Mouse (Mus musculus) 3134 (cell line): ENCODE data around the gene Ppp2r5a.
"Not testable (repeated sequence)": the region's sequence is repeated elsewhere in the genome, so short reads cannot be mapped to it uniquely, and the experiment has no call there.

Experiments used
- DNase-seq: peaks from one replicate; pipeline ENCODE4 v3.0.0-alpha.2; 2011; ENCODE audit warnings: low spot score; ENCODE audit not compliant: insufficient read length; ENCODE audit errors: extremely low read depth

Ppp2r5a gene

DNA sequence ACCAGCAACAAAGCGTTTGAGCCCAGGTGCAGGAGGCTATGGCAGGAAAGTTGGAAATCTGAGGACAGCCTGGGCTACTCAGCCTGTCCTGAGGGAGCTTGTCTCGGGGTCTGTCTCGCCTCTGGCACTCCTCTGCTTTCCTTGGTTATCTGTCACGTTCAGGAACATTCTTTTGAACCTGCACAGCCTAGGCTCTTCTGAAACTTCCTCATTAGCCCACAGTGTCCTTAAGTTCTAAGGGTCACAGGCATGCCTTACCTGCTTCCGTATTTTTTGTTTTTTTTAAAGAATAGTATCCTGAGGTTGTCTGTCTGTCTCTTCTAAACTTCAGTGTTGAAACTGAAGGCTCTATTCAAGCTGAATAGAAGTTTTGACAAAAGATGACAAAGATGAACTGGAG, at the start of gene Ppp2r5a:
Gene Ppp2r5a, minus strand, starts transcription at position 199 of the 400 bp plus-strand sequence.
- no peak for DNase-seq

DNA sequence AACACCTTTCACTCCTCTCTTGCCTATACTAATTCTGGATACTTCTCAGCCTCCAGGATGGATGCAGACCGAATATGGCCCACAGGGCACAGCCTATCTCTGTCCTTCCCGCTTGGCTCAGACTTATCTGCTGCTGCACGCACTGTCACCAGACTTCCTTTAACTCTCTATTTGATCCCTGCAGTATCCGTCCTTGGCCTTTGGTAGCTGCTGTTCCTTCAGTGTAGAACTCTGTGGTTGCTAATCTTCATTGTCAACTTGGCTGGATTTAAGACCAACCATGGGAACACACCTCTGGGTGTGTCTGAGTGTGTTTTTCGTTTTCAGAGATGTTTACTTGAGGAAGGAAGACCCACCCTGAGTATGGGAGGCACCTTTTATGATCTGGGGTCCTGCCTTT, 47.5 kb upstream of the Ppp2r5a start:
- DNase-seq: no peak

DNA sequence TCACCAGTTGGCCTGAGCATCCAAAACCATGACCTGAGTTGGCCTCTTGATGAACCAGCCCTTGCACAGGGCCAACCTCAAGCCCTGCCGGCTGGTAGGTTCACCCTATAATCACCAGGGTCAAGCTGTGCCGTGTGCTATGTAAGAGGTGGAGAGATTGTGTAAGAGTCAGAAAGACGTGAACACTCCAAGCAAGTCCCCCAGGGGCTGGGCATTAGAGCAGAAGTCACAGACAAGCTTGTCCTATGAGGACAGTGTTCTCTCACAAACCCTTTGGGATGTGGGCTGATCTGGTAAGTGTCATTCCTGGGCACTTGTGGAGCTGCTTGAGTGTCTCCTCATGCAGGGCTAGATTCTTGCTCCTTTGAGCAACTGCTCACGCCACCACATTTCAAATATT, 46.5 kb upstream of the Ppp2r5a start:
- no peak for DNase-seq

DNA sequence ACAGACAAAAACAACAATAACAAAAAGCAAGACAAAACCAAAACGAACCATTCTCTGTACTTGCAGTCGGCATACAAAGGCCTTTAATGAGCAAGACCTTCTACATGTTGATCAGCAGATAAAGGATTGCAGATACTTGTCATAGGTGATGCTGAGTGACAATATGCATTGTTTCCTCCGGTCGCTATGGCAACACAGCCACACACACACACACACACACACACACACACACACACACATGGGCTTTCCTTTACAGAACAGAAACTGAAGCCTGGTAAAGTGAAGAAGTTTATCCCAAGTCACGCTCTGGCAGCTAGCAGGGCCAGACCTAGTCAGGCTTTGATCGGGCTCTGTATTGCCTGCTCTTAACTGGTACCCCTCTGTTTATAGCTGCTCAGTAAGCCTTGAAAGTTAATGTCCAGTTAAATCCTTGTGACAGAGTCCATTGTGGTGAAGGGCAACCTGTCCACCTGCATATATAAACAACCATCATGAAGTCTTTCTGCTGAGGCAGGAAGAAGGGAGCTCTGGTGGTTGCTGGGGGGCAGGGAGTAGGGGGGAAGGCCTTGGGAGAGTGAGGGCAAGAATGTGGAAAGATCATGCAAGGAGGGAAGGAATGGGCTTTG, 44.4 kb upstream of the Ppp2r5a start:
- no peak for DNase-seq

DNA sequence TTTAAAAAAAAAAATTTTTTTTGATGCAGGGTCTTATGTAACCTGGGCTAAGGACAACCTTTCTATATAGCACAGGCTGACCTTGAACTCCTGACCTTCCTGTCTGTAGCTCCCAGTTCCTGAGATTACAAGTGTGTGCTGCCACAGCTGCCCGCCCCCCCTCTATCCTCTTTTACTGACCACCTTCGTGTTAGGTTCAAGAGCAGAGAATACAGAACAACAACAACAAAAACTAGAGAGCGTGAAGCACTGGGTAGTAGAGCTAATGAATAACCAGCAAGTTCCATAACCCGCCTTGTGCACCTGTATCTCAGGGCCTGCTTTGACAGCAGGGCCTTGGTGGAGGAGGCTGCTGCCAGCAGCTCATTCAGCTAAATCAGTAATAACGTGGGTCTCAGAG, 43.2 kb upstream of the Ppp2r5a start:
- DNase-seq: no peak

DNA sequence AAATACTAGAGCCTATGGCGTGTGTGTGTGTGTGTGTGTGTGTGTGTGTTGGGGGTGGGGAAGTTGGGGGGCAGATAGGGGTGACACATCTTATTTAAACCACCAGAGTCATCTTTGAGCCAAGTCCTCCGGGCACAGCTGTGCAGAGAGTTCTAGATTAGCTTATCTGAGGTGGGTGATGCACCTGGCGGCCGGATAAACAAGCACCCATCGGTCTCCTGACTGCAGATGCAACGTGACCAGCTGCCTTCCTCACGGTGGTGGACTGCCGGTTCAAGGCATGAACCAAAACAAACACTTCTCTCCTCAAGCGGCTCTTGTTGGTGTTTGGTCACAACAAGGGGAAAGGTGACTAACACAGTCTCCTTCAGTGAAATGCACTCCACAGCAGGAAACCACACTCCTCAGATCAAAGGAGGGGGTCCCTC, 42.8 kb upstream of the Ppp2r5a start:
- DNase-seq: peak; percentile 54

DNA sequence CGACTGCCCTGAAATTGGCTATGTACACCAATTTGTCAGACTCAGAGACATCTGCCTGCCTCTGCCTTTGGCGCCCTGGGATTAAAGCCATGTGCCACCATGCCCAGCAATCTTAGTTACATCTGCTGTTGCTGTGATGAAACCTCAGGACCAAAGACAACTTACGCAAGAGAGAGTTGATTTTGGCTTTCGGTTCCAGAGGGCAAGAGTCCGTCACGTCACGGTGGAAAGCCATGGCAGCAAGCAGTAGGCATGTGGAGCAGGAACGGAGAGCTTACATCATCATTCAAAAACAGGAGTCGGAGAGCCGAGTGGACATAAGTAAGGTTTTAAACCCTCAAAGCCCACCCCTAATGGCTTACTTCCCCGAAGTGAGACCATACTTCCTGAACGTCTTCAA, 42.3 kb upstream of the Ppp2r5a start:
- DNase-seq: peak; percentile 63

DNA sequence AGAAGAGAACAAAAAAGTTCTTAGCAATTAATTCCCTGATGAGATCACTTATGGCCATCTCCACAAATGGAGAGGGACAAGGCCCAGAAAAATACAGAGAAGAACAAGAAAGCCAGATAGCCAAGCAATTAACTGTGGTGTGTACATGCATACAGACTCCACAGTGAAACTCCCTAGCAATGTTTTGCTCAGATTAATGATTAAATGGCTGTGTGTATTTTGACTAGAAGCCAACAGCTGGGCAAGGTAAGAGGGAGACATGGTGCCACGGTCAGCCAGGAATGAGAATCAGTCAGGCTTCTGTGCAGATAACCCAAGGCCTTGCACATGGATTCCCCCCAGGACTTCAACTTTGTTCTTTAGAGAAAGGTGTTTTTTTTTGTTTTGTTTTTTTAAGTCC, 41.4 kb upstream of the Ppp2r5a start:
- no peak for DNase-seq

DNA sequence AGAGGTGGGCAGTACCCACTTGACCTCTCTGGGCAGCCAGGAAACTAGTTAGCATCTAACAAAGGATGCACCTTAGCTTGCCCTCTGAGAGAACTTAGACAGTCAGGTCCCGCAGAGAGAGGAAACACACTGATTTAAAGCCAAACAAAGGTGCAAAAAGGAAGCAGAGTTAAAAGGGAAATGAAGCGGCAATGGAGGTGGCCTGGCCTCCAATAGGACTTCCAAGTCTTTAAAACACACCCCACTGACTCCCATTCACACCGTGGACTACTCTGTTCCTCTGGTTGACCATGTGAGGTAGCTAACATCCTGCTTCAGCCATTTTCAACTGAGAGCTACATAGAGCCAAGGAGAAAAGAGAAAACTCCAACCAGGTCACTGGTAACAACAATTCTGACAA, 35.9 kb upstream of the Ppp2r5a start:
- DNase-seq: no peak

DNA sequence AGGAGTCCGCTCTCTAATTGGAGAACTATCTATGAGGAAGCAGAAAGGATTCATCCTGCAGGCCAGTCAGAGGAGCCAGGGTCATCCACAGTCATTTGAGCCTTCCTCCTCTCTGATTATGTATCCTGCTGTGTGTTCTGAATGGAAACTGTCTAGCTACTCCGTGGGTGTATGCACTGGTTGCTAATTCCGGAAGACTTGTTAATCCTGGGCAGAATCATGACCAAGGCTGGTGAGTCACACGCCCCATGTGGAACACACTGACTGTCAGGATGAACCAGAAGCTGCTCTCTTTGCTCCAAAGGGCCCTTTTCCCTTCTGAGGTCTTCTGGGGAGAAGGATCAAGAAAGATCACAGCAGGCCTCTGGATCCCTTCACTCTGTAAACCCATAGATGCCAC, 35.5 kb upstream of the Ppp2r5a start:
- DNase-seq: no peak

DNA sequence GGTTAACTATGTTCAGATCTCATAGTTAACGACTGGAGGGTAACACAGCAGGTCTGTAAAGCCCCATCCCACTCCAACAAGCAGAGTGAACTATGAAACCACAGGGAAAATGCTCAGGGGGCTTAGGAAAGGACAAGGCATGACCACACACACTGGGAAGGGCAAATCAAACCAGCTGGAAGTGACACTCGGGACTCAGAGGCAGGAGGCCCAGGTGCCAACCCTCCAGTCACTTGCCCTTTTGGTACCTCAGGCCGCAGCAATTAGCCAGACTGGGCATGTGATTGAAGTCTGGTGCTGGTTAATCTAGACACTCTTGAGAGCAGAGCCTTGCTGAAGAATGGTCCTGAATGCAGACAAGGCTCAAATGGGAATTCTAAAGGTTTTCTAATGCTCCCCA, 33.6 kb upstream of the Ppp2r5a start:
- DNase-seq: no peak

DNA sequence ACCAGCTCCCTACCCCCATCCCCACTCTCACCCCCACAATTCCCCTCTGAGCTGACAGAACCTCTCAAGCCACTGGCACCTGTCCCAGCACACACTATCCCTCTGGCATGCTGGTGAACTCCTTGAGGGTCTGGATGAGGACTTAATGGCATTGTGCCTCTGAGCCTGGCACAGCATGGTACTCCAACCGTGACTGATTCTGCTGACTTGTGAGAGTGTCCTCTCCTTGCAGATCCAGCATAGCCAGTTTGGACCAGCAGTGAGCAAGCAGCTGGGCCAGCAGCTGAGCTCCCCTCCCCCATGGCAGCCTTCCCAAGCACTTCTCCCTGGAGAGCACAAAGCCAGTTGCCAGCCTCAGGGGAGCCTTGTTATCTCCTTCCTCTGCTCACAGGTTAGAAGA, 32.3 kb upstream of the Ppp2r5a start:
- no peak for DNase-seq

DNA sequence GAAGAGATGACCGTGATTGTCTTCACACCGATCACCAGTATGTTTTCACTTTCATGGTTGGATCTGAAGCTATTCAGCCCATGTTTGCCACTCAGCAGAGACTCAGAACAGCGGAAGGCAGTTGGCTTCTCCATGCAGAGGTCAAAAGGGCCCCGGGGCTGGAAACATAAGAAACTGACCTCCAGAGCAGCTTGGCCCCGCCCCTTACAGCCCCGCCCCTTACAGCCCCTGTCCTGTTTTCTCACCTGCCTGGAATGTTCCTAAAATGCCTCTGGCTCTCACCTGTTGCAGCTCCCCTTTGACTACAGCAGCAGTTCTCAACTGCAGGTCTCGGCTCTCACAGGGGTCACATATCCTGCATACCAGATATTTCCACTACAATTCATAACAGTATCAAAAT, 29.5 kb upstream of the Ppp2r5a start:
- no peak for DNase-seq

DNA sequence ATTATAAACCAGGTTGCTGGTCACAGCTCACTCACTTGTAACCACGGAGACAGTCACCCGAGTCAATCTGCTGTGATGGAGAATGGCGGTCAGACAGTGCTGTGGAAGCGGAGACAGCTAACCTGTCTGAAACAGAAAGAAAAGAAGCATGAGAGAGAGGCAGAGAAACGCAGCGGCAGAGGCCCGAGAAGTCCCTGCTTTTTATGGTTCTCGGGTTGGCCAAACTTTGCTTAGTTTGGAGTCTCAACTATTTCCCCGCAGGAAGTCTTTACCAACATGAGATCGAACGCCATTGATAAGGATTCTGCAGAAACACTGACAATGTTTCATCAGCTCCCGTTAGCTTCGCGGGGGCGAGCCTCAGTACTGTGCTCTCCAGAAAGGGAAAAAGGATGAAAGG, 29.0 kb upstream of the Ppp2r5a start:
- no peak for DNase-seq

DNA sequence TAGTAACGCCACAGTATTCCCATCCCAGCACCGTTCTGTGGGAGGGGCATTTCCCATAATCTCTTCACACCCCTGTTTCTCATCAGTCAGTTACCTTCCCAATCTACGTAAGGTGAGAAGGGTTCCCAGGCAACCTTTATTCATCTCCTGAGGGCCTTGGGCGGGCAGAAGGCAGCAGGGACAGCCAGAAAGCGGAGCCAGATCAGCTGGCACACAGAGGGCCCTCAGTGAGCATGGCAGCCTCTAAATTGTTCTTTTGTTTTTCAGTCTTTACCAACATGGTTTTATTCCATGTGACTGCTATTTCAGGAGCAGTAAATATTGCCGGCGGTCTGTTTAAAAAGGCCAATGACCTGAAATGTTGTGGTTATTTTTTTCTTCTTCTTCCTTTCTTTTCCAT, 27.0 kb upstream of the Ppp2r5a start:
- no peak for DNase-seq

DNA sequence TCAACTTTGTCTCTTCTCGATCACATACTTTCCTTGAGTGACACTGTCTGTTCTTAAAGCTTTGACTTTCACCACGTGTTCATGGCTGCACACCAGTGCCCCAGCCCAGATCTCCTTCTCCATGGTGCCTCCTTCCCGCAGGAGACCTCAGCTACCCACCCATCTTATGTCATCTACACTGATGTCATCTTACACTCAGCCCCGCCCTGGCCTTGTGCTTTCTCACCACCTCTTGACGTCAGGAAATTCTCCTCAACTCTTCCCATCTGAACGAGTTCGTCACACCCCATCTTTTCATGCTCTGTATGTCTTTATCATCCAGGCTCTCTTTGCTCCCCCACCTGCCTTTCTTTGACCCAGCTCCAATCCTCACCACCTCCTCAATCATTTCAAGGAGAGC, 22.8 kb upstream of the Ppp2r5a start:
- DNase-seq: no peak

DNA sequence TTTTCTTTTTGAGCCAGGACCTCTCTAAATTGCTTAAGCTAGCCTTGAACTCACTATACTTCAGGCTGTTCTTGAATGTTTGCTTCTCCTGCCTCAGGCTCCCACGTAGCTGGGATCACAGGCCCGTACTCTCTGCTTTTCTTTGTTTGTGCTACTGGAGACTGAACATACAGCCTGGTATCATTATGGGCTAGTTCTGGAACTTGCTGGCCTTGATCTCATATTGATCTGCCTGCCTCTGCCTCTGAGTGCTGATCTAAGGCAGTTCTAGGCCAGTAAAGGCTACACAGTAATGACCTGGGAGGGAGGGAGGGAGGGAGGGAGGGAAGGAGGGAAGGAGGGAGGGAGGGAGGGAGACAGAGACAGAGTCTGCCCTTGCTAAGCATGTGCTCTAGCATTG, 20.1 kb upstream of the Ppp2r5a start:
- no peak for DNase-seq

DNA sequence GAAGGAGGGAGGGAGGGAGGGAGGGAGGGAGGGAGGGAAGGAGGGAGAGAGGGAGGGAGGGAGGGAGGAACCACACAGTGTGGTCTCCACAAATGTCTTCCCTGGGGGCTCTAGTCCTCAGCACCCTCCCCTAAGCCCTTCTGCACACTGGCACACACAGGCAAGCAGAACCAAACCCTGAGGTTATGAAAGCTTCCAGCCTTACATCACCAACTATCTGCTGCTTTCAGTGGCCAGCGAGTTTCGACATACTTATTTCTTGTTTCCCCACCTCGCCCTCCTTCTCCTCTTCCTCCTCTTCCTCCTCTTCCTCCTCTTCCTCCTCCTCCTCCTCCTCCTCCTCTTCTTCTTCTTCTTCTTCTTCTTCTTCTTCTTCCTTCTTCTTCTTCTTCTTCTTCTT, 19.6 kb upstream of the Ppp2r5a start:
- DNase-seq: not testable (repeated sequence)

DNA sequence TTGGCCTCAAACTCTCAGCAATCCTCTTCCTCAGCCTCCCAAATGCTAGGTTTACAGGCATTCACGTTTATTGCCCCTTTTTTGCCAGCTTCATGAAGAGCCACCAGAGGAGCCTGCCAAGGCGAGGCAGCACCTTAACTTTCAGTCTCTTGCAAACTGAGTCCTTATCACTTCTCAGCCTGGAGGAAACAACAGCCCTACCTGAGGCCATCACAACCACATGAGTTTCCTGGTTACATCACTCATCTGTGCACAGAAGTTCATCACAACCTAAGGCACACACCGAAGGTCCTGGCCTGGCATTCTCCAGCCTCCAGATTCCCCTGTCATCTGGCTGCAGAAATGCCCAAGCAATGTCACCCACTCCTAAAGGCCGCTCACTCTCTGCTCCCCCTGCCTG, 19.1 kb upstream of the Ppp2r5a start:
- DNase-seq: no peak

DNA sequence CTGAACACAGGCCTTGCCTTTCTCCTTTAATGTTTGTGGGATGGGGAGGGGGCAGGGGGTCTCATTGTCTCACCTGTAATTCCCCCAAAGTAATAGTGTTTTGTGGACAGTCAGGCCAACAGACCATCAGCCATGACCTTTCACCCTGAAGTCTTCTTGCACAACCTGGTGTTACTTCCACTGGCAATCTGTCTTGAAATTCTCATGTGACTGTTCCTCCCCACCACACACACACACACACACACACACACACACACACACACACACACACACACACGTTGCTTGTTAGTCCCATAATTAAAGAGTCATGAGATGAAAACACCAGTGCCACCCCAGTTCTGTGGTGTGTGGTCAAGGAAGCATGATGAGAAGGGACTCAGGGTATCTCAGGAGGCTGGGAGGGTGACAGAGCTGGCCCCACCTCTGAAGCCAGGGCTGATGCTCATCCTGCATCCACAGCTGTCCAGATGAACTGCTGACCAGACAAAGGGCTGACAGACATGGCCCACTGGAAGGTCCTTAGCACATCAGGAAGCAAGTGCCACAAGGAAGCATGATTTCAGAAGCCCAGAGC, 18.4 kb upstream of the Ppp2r5a start:
- DNase-seq: no peak

DNA sequence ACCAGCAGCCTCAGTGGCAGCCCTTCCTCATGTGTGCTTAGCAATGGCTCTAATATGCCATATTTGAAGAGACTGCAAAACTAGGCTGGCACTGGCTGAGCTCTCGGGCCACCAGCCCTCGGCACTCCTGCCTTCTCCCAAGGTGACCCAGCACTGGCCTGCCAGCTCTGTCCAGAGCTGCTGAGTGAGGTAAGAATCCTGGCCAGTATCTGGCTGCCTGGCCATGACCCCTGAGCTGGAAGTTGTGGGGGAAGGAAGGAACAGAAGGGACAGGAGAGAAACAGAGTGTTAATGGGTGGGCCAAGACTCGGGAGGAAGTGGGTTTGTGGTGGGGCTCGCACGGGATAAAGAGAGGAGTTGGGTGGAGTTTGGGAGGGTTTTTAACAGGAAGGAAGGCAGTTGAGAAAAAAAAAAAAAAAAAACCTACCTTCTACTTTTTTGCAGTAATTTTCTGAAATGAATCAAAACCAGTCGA, 17.9 kb upstream of the Ppp2r5a start:
- peak; percentile 58 for DNase-seq

DNA sequence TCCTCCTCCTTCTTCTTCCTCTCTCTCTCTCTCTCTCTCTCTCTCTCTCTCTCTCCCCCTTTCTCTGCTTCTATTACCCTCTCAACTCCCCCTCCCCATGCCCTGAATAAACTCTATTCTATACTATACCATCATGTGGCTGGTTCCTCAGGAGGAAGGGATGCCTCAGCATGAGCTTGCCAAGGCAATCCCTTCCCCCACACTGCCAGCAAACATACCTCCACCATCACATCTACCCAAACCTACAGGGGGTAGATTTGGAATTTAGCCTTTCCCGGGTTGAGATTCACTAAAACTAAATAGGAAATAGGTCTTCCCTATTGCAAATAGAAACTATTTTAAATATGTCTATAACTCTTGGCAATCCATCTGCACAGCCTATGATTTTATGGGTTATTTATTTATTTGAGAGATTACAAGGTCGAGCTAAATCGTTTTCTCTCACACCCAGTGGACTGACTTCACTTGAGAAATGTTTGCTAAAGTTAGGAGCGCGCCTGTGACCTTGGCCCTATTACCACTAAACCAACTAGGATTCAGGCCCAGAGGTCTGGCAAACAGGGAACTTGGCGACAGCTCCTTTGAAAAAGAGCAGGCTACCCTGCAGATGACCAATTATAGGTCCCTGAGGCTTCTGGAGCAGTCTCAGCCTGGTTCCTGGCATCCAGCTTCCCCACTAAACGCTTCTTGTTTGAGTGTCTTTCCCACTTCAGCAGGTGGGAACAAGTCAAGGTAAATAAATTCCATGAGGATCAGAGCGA, 17.1 kb upstream of the Ppp2r5a start:
- no peak for DNase-seq
